Mouse (Mus musculus) C2C12 (cell line): ENCODE results near the gene Foxi3.

ENCODE experiments used
- CEBPB ChIP-seq: IDR thresholded peaks from one replicate; pipeline ENCODE4 v1.6.1; 2011; ENCODE audit warnings: low read depth, mild to moderate bottlenecking, control low read depth, moderate library complexity
- CTCF ChIP-seq: IDR thresholded peaks from one replicate; pipeline ENCODE4 v1.5.1; 2011; ENCODE audit not compliant: control insufficient read depth, insufficient read depth, insufficient read length
- MAX ChIP-seq: IDR thresholded peaks from one replicate; pipeline ENCODE4 v1.6.1; 2011; ENCODE audit warnings: mild to moderate bottlenecking, control low read depth
- MYOD1 ChIP-seq: IDR thresholded peaks from one replicate; pipeline ENCODE4 v1.6.1; 2011; ENCODE audit warnings: low read depth; ENCODE audit not compliant: control insufficient read depth, insufficient read length
- MYOG ChIP-seq: IDR thresholded peaks from one replicate; pipeline ENCODE4 v1.6.1; 2011; ENCODE audit not compliant: control insufficient read depth, insufficient read length; ENCODE audit errors: extremely low read depth
- USF1 ChIP-seq: IDR thresholded peaks from one replicate; pipeline ENCODE4 v1.6.1; 2011; ENCODE audit warnings: low read depth, mild to moderate bottlenecking, control low read depth, moderate library complexity

DNA sequence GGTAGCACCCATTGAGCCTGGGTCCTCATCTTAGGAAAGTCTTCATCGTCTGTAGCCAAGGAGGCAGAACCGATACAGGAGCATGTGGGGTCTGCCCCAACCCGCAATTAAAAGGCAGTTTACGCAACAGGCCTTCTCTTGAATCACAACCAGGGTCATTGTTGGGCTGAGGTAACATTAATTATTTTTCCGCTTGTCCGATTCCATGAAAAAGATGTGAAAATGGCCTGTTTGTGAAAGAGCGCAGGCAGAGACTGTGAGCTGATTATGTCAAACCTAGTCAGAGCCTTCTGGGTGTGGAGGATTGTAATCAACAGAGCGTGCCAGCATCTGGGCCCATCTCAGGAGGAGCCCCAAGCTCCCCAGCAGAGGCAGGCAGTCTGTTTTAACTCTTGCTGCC is 30.4 kb downstream of the Foxi3 start:
- TF ChIP-seq CTCF (no peak), MYOG (no peak), MYOD1 (no peak), USF1 (no peak), CEBPB (no peak), MAX (no peak)
